Mouse (Mus musculus): Measurements from ENCODE around the gene Hgfac.
A peak's percentile ranks its signal among the peaks of the same experiment; 100 is the strongest.

The Hgfac gene

DNA sequence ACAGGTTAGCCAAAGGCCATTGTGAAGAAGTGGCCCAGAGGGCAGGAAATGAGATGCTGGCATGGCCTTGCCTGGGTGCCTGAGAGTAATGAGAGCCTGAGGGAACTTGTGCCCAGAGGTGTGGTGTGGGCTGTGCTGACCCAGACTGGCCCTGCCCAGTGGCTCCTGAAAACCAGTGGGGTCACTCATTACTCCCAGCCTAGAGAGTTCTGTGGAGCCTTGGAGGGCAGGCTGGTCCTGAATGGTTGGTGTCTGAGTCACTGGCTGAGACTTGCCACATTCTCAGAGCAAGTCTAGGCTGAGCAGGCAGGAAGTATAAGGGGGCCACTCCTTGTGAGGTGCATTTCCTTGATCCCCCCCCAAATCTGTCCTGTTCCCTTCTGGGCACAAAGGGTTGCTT, 3.9 kb upstream of the Hgfac start:
- no peak for DNase-seq (ENCODE audit: low spot score)

DNA sequence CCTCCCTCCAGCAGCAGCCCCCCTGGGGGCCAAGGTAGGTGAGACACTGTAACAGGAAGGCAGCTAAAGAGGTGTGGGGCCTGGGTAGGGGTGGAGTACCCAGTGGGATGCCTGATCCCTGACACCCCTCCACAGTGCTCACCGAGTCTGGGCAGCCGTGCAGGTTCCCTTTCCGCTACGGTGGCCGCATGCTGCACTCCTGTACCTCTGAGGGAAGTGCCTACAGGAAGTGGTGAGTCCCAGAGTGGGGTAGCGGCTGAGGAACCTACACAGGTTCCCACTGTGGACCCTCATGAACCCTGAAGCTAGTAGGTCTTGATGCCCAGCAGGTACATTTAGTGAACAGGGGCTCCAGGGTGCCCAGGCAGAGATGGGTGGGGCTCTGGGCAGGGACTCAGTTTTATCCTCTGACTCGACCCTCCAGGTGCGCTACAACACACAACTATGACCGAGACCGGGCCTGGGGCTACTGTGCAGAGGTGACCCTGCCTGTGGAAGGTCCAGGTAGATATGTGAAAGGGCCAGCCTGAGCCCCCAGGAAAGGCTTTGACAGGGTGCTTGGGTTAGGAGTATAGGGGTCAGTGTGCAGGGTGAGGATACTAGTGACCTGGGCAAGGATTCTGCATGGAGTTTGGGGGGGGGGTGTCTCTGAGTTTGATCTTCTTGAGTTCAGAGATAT, 1.3 kb downstream of the Hgfac start:
- no peak for DNase-seq (ENCODE audit: low spot score)

DNA sequence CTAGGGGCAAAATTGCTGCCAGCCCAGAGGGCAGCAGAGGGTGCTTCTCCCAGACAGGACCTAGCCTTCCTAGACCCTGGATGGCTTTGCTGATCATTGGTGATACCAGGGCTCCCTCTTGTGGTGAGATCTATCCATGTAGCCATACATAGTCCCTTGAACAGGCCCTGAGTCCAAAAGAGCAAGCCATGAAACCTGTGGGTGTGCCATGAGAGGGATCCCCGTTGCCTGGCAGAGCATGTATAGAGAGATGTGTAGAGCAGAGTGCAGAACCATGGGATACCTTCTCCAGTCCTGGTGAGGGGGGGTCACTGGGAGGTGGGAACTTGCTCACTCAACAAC, 1.8 kb downstream of the Hgfac start:
- peak; percentile 58 for DNase-seq (ENCODE audit: low spot score)

DNA sequence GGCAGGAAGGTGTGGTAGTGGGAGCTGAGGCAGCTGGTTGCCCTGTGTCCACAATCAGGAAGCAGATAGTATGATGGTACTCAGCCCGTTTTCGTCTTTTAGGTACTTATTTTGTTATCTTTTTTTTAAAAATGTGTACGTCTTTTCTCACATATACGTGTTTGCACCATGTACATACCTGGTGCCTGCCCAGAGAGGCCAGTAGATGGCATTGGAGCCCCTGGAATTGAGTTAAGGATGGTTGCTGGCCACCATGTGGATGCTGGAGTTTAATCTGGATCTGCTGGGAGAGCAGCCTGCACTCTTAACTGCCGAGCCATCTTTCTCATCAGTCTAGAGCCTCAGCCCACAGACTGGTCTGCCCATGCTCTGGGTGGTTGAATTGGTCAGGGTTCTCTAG, 9.2 kb downstream of the Hgfac start:
- no peak for DNase-seq (ENCODE audit: low spot score)

DNA sequence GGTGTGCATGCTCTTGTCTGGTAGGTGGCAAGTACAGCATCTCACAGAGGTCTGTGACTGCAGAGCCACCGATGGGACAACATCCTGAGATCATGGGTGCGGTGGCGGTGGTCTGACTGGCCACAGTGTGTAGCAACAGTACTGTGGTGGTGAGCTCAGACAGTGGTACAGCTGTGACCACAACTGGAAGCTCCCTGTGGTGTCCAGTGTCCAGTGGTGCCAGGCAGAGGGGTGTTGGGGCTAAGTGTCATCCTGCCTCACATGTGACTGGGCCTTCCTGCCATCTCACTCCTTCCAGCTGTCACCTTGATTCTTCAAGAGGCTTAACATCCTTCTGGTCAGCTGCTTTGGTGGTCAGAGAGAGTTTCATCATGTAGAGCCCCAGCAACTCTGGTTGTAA, 13.3 kb downstream of the Hgfac start:
- DNase-seq (ENCODE audit: low spot score), result no peak

DNA sequence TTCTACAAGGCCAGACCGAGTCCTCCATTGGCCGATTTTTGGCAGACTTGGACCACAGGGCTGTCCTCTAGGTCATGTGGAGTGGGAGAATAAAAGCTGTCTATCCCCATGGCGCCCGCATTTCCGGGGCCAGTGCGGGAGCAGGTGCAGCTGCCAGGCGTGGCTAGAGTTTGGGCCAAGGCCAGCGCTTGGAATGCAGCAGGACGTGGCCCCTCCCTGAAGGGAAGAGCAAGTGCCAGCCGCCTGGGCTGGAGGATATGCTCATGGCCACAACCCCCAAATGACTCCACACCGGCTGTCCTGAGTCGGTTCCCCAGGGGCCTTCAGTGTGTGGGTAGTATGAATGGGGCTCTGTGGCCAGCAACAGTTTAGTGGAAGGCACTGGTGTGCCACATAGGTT, 13.8 kb downstream of the Hgfac start:
- DNase-seq (ENCODE audit: low spot score), result no peak

DNA sequence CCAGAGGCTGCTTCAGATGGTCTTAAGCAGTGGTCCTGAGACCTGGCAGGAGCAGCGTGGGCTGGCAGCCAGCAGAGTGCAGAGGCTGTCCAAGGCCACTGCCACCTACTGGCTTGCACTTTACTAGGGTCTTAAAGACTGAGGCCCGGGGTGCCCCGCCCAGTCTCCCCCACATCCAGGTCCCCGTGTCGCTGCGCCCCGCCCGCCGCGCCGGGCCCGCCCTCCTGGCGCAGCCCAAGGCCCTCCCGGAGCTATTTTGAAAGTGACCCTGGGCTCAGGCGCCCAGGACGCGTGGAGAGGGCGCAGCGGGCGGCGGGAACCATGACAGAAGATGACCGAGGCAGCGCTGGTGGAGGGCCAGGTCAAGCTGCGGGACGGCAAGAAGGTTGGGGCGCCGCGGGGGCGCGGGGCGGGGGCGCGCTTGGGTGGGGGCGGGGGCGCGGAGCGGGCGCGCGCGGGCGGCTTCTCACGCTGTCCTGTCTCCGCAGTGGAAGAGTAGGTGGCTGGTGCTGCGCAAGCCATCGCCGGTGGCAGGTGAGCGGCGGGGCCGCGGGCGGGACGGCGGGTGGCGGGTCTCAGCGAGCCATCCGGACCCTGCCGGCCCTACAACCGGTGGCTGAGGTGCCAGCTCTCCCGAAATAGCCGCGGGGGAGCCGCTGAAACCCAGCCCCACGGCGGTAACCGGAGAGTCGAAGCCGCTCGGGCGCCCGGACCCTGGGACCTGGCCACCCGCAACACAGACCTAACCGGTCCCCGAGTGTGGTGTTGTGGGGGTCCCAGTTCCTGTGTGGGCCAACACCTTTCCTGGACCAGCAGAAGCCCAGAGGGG, 15.5 kb downstream of the Hgfac start, which contains the start of gene Dok7:
Dok7 (plus strand) TSS at position 163 of the 829 bp plus-strand sequence.
- DNase-seq (ENCODE audit: low spot score), result peak; percentile 24

DNA sequence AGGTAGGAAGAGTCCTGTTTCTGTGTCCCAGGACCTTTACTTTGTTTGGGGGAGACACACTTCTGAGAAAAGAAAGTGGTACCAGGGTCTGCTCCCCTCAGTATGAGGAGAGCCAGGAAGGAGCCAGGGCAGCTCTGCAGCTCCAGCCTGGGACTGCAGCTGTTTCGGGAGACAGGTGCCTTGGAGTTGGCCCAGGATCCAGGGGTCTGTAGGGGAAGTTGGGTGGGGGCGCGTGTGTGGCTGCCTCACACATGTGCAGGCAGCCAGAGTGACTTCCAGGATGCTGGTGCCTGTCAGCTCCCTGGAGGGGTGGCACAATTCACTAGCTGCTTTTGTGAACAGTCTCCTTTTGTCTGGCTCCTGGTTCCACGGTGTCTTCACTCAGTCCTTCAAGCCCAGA, 16.3 kb downstream of the Hgfac start:
- no peak for DNase-seq (ENCODE audit: low spot score)

DNA sequence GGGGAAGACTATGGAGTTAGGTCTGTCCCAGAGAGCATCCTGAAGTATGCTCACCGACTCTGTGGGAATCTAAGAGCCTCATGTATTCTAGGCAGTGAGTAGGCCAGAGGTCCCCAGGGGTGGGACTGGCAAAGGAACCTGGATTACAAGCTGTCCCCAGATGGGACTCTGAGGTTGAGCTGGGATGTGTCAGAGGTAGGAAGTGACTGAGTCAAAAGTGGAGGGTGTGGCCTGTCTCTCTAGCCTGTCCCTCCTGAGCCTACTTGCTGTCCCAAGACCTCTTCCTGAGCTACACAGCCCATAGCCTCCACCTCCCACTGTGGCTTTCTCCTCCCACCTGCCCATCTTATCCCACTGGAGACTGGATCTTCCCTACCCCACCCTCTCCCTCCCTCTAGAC, 16.9 kb downstream of the Hgfac start:
- no peak for DNase-seq (ENCODE audit: low spot score)

DNA sequence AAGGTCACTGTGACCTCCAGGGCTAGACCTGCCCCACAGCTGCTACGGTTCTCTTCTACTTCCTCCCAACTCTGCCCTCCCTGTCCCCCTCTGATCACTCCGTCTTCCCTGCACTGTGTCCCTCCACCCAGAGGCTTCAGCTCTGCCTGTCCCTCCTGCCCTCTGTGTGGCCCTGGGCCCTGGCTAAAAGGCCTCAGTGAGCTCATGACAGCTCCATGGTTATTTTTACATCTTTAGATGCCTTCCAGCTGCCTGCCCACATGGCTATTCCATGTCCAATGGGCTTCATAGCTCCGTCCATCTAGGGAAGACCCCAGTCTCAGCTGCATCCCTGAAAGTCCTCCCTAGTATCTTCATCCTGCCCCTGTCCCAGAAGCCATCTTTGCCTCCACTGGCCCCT, 18.8 kb downstream of the Hgfac start:
- no peak for DNase-seq (ENCODE audit: low spot score)

DNA sequence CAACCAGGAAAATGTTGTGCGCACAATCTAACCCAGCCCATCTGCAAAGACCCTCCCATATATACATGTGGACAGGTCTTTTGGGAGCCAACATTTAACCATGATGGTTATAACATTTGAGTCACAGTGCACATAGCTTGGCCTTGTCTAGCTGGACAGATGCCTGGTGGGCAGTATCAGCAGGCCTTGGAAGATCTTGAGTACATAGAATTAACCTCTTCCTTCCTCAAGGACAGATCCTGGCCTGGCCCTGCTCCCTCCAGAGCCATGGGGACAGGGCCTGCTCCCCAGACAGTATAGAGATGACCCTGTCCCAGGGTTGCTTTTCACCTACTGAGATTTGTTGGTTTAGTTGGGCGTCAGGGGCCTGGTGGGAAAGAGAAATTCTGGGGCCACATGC, 28.5 kb downstream of the Hgfac start:
- DNase-seq (ENCODE audit: low spot score), result no peak

DNA sequence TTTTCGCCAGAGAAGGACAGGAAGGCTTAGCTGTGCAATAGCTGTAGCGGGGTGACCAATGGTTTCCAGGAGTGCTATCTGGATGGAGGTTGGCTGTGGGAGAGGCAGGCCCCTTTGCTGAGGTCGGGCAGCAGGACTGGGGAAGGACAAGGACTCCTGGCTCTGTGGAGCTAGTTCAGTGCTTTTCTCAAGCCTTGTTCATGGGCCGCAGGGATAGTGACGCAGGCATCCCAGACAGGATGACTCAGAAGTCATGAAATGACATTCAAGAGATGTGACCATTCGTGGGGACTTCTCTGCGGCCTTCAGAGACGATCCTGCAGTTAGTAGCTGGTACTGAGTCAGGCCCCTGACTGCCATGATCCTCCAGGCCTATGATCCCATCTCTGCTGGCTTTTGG, 29.0 kb downstream of the Hgfac start:
- no peak for DNase-seq (ENCODE audit: low spot score)

DNA sequence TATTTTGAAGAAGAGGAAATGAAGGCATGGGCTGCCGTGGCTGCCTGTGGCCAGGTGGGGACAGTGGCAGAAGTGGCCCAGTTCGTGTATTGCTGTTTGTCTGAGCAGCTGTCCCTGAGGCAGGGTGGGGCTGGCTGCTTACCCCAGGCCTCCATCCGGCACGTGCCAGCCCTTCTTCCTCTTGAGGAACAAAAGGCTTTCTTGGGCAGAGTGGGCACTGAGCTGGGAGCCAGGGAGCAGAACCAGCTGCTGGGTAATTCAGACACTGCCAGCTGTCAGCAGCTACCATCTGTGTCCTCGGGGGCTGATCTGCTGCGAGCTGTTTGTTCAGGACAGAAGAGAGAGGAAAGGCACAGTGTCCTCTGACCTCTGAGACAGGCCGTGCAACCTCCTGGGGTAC, 29.6 kb downstream of the Hgfac start:
- no peak for DNase-seq (ENCODE audit: low spot score)

DNA sequence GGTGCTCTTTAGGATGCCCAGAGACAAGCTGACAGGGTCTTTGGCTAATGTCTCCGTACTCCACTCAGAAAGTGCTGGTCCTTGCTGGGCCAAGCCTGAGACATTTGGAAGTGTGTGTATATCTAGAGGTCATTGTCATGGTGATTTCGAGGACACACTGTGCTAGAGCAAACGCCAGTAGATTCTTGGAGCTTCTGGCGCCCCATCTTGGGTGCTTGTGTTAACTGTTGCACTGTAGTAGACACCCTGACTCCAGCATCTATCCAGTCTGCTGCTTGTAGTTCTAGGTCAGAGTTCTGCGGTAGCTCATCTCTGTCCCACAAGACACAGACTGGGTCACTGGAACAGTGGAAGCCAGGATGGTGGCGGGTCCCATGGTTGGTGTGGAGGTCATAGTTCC, 30.5 kb downstream of the Hgfac start:
- no peak for DNase-seq (ENCODE audit: low spot score)

DNA sequence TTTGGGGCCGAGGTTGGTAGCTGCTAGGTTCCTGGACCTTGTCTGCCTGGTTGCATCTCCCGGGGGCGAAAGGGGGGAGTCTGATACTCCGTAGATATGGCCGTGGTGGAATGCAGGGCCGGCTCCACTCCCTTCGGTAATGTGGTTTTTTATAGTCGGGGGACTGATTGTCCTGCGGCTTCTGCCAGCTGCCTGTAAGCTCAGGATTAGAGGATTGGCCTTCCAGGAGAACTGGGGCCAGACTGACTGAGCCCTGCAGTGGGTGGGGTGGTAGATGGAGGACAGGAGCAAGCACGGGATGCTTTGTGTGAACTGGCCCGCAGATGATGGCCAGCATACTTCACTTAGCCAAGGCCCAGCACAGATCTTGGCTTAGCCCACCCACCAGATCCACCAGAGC, 31.9 kb downstream of the Hgfac start:
- DNase-seq (ENCODE audit: low spot score), result no peak

DNA sequence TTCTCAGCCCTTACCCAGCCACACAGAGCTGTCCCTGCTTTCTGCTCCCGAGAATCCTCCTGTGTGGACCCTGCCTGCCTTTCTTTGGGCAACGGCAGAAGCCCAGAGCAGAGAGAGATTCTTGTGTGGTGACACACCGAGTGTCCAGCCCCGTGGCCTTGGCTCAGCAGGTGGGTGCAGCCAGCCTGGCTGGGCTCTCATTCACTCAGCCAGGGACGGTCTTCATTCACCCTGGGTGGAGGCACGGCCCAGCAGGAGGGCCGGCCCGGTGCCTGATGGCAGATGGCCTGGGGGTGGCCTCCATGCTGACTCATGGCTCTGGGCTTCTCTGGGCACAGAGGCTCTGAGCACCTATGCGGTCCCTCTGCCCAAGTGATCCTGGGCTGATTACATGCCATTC, 32.7 kb downstream of the Hgfac start:
- no peak for DNase-seq (ENCODE audit: low spot score)

DNA sequence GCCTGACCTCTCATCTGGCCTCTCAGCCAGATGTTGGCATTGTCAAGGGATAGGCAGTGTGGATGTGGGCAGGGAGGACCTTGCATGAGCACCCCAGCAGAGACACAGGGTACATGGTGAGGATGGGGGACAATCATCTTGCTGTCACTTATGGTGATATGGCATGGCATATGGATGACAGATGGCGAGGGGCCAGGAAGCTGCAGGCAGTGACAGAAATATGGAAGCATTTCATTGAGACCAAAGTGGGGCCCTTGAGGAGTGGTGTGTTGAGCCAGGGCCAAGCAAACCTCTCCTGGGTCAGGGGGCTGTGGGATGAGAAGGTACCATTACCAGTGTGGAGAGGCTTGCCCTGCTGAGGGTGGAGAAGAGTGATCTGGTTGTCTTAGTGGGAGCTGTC, 35.1 kb downstream of the Hgfac start:
- DNase-seq (ENCODE audit: low spot score), result no peak

DNA sequence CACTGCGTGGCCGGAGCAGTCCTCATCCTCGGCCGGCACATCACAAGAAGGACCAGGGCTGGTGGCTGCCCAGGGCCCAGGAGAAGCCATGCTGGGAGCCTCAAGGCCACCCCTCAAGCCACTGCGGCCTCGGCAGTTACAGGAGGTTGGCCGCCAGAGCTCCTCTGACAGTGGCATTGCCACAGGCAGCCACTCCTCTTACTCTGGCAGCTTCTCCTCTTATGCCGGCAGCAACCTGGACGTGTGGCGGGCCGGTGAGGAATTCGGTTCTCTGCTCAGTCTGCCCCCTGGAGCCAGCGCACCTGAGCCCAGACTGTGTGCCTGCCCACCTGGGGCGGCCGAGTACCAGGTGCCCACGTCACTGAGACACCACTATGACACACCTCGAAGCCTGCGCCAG, 37.8 kb downstream of the Hgfac start:
- DNase-seq (ENCODE audit: low spot score), result no peak

DNA sequence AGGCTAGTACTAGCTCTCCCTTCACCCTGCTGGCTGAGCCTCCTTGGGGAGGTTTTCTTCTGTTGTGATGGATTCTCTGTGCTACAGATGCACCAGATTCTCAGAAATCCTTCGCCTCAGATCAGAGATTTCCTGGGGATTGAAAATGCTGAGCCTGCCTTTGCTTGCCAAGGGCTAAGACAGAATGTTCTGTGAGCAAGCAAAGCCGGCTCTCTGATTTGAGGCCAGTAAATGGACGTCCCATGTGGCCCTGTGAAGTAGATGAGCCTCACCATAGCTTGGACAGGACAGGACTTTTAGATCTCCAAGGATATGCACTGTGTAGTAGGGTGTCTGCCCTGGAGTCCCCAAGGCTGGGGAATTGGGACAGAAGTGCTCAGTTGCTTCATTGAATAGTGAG, 43.6 kb downstream of the Hgfac start:
- no peak for DNase-seq (ENCODE audit: low spot score)

DNA sequence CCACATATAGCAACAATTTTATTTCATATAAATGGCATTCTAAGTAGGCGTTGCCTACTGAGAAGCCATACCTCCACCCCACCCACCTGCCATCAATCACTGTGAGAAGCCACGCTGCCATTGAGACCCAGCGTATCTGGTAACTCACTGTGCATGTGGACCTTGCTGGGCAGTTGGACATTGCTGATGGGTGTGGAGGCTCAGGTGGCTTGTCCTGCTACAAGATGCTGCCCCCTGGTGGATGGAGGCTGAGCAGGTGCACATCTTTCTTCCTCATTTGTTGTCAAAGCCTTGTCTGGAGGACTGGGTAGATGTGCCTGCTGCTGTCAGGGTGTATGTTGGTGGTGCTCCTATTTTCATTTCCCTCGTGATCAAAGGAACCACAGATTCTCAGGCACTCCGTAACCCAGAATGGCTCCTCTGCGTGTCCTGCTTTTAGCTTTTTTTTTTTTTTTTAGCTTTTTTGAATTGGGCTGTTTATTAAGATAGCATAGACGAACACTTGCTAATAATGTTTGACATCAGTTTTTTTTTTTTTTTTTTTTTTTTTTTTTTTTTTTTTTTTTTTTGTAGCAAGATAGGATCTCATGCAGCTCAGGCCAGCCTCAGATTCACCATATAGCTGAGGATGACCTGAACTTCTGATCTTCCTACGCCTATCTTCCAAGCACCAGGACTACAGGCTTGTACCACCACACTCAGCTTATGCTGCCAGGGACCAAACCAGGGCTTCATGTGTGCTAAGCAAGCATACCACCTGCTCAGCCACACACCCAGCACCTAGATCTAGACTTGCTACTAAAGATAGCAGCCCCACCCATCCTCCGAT, 47.7 kb downstream of the Hgfac start:
- peak; percentile 66 for DNase-seq (ENCODE audit: low spot score)

DNA sequence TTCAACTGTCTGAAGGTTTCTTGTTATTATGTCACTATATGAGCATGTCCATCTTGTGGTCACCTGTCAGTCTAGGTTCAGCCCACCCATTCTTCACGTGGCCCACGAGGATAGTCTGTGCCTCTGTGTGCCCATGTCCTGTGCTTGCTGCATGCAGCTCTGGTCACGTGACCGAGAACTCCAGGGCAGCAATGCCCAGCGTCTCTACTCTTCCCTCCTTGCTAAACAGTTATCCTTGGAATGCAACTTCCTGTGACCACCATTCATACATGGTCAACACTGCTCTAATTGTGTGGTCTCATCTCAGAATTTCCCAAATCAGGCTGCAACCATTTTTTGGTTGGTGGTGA, 48.3 kb downstream of the Hgfac start:
- no peak for DNase-seq (ENCODE audit: low spot score)

DNA sequence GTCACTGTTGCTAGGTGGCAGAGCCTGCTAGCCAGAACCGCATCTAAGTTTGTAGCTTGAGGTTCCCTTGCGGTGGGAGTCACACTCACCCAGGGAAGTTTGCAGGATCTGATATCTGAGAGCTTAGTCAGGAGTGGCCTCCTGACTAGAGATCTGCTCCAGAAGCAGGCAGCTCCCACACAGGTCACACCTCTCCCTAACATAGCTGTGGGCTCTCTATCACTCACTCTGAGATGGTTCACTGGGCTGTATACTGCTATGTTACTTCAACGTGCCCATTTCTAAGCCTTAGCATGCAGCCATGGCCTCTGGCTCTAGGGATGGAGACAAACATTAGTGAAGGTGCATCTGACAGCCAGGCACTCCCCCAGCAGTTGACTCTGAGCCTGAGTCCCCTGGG, 50.3 kb downstream of the Hgfac start:
- DNase-seq (ENCODE audit: low spot score), result no peak
